Mouse (Mus musculus): ENCODE results near the gene Dnlz. TPM values are rescaled to one million over a fixed set of nuclear protein-coding genes. Genes with fewer than 3 reads are reported as not detected.
A peak's percentile ranks its signal among the peaks of the same experiment; 100 is the strongest.

The Dnlz gene
- polyA plus RNA-seq, 1 experiment from 2014 or later, result 24.7 TPM

DNA sequence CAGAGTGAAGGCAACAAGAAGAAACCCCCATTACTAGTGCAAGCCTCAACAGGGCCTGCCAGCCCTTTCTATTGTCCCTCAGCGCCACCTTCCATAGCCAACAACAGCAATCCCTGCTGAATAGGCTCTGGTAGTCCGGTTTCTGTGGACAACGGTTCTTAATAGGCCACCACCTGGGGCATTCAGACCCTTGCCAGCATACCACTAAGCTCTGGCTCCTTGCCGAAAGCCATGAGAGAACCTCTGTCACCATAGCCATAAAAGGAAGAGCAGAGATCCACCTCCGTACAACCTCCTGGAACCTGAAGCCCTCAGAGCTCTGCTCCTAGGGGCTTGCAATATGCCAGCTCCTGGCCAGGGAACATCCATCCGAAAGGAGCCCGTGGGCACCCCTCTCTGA, 52.6 kb downstream of the Dnlz start:
- H3K9ac ChIP-seq (ENCODE audit: low read length), result no peak overlapping the region
- no peak for ATAC-seq (ENCODE audit: low read depth)
- no peak overlapping the region; the same call in 1 of the 2 replicates for H3K27ac ChIP-seq (ENCODE audit: low read length)
- no peak overlapping the region for H3K4me2 ChIP-seq (ENCODE audit: low read depth, low read length)
- no peaks in the 10 kb centered on the region for H3K27me3 ChIP-seq (ENCODE audit: control insufficient read depth, insufficient read depth, low read depth, low read length)
- H3K4me3 ChIP-seq (ENCODE audit: low read length), result no peak overlapping the region
- WGBS, result 58% methylated on average over 7 of the region's 7 CpGs
- no peaks in the 10 kb centered on the region for H3K36me3 ChIP-seq (ENCODE audit: control insufficient read depth, insufficient read depth, low read length)
- no peaks in the 10 kb centered on the region; the same call in 1 of the 2 replicates for H3K9me3 ChIP-seq (ENCODE audit: control insufficient read depth, low read length)
- peaks cover 32% of the 10 kb centered on the region for H3K4me1 ChIP-seq (replicated peaks; ENCODE audit: control insufficient read depth, insufficient read depth, low read length)

DNA sequence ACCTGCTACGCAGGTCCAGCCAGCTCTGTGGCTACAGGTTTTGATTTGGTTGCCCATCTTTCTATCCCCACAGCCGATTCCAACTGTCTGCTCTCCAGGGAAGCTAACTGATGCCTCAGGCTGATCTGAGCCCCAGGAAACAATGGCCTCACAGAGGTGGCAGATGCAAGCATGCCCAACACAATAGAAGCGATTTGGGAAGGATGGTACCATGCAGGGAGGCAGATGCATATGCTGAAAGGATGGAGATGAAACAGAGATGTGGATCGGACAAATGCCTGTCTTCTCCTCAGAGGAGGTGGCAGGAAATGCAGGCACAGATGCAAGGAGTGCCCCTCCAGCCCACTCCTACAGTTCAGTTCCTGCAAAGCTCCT, 53.1 kb downstream of the Dnlz start:
- no peaks in the 10 kb centered on the region for H3K36me3 ChIP-seq (ENCODE audit: control insufficient read depth, insufficient read depth, low read length)
- ATAC-seq (ENCODE audit: low read depth), result no peak
- H3K9ac ChIP-seq (ENCODE audit: low read length), result no peak overlapping the region
- H3K4me3 ChIP-seq (ENCODE audit: low read length), result no peak overlapping the region
- no peak overlapping the region; the same call in 1 of the 2 replicates for H3K27ac ChIP-seq (ENCODE audit: low read length)
- H3K9me3 ChIP-seq (ENCODE audit: control insufficient read depth, low read length), result no peaks in the 10 kb centered on the region
- no peak overlapping the region for H3K4me2 ChIP-seq (ENCODE audit: low read depth, low read length)
- H3K4me1 ChIP-seq (replicated peaks; ENCODE audit: control insufficient read depth, insufficient read depth, low read length), result peaks cover 32% of the 10 kb centered on the region
- H3K27me3 ChIP-seq (ENCODE audit: control insufficient read depth, insufficient read depth, low read depth, low read length), result no peaks in the 10 kb centered on the region
- 25% methylated on average over 4 of the region's 4 CpGs for WGBS

- H3K36me3 ChIP-seq (ENCODE audit: control insufficient read depth, insufficient read depth, low read length), result no peaks in the 10 kb centered on the region
- WGBS, result 6% methylated on average over 10 of the region's 10 CpGs
- peak overlapping the region; percentile 10; the same call in 1 of the 2 replicates for H3K4me2 ChIP-seq (ENCODE audit: low read depth, low read length)
- H3K9me3 ChIP-seq (ENCODE audit: control insufficient read depth, low read length), result no peaks in the 10 kb centered on the region
- no peak overlapping the region for H3K27ac ChIP-seq (ENCODE audit: low read length)
- no peak overlapping the region for H3K9ac ChIP-seq (ENCODE audit: low read length)
- peak; percentile 51 for ATAC-seq (ENCODE audit: low read depth)
- peaks cover 32% of the 10 kb centered on the region for H3K4me1 ChIP-seq (replicated peaks; ENCODE audit: control insufficient read depth, insufficient read depth, low read length)
- no peak overlapping the region for H3K4me3 ChIP-seq (ENCODE audit: low read length)
- no peaks in the 10 kb centered on the region for H3K27me3 ChIP-seq (ENCODE audit: control insufficient read depth, insufficient read depth, low read depth, low read length)
Observed at GRCm38 (mm10) chr2:26298208-26298855, 53.6 kb downstream of the Dnlz start.

Other genes with a start within 250 kb of the Dnlz start
- gene Nacc2, start 228.9 kb downstream of the Dnlz start, polyA plus RNA-seq (2015; fragmentation: Nextera tagmentation; extraction: Ambion mirVana), result 9.2 and 10.9 TPM in 2 replicates
- gene Lhx3, start 143.8 kb downstream of the Dnlz start, polyA plus RNA-seq (2015; fragmentation: Nextera tagmentation; extraction: Ambion mirVana), result not detected in 2 replicates
- gene Qsox2, start 114.6 kb downstream of the Dnlz start, polyA plus RNA-seq (2015; fragmentation: Nextera tagmentation; extraction: Ambion mirVana), result 21.0 and 21.2 TPM in 2 replicates
- gene Ccdc187, start 57.6 kb downstream of the Dnlz start, polyA plus RNA-seq (2015; fragmentation: Nextera tagmentation; extraction: Ambion mirVana), result 0.60 TPM in 2 replicates
- 47.2 and 51.6 TPM in 2 replicates for gene Gpsm1, start 36.6 kb downstream of the Dnlz start, polyA plus RNA-seq (2015; fragmentation: Nextera tagmentation; extraction: Ambion mirVana)
- gene Card9, start 8.8 kb upstream of the Dnlz start, polyA plus RNA-seq (2015; fragmentation: Nextera tagmentation; extraction: Ambion mirVana), result 4.2 and 4.4 TPM in 2 replicates
- gene Snapc4, start 28.5 kb upstream of the Dnlz start, polyA plus RNA-seq (2015; fragmentation: Nextera tagmentation; extraction: Ambion mirVana), result 25.3 and 25.6 TPM in 2 replicates
- 112 and 117 TPM in 2 replicates for gene Entr1, start 37.2 kb upstream of the Dnlz start, polyA plus RNA-seq (2015; fragmentation: Nextera tagmentation; extraction: Ambion mirVana)
- 94.7 and 98.6 TPM in 2 replicates for gene Pmpca, start 37.2 kb upstream of the Dnlz start, polyA plus RNA-seq (2015; fragmentation: Nextera tagmentation; extraction: Ambion mirVana)
- gene Inpp5e, start 57.1 kb upstream of the Dnlz start, polyA plus RNA-seq (2015; fragmentation: Nextera tagmentation; extraction: Ambion mirVana), result 18.7 and 22.1 TPM in 2 replicates
- 21.8 and 23.2 TPM in 2 replicates for gene Sec16a, start 93.1 kb upstream of the Dnlz start, polyA plus RNA-seq (2015; fragmentation: Nextera tagmentation; extraction: Ambion mirVana)
- gene Notch1, start 164.6 kb upstream of the Dnlz start, polyA plus RNA-seq (2015; fragmentation: Nextera tagmentation; extraction: Ambion mirVana), result 20.5 and 22.0 TPM in 2 replicates
- 371 and 375 TPM in 2 replicates for gene Egfl7, start 227.9 kb upstream of the Dnlz start, polyA plus RNA-seq (2015; fragmentation: Nextera tagmentation; extraction: Ambion mirVana)
- not detected in 2 replicates for gene Gm20532, start 234.5 kb upstream of the Dnlz start, polyA plus RNA-seq (2015; fragmentation: Nextera tagmentation; extraction: Ambion mirVana)